Mouse (Mus musculus) neural tube, embryonic 10.5 days (tissue): ENCODE data around the gene Cdkl3.
"Not testable (repeated sequence)": the region's sequence is repeated elsewhere in the genome, so short reads cannot be mapped to it uniquely, and the experiment has no call there.

Source experiments
- DNase-seq: peaks from one replicate; pipeline ENCODE4 v3.0.0-alpha.2; 2017; ENCODE audit warnings: low spot score; ENCODE audit errors: extremely low spot score

The Cdkl3 gene

GRCm38 (mm10) chr11:52076742-52077352 lies 72.8 kb downstream of the Cdkl3 start:
- no peak for DNase-seq

DNA sequence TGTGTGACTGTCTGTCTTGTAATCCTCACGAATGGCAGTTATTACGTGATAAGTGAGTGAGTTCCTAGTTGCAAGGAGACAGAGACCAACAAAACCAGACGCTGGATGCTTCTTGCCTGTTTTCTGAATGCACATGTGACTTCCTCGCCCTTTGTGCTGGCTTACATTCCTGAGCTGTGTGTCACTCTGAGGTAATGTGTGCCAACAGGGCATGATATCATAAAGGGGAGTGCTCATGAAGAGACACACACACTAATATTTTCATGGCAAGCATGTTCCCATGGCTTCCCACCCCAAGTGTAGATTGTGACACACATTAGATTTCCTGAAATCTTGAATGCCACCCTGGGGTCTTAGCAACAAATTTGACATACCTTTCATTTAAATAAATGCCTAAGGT lies 73.9 kb downstream of the Cdkl3 start:
- DNase-seq: no peak

GRCm38 (mm10) chr11:52079978-52080377 lies 76.0 kb downstream of the Cdkl3 start:
- peak; percentile 20 for DNase-seq

DNA sequence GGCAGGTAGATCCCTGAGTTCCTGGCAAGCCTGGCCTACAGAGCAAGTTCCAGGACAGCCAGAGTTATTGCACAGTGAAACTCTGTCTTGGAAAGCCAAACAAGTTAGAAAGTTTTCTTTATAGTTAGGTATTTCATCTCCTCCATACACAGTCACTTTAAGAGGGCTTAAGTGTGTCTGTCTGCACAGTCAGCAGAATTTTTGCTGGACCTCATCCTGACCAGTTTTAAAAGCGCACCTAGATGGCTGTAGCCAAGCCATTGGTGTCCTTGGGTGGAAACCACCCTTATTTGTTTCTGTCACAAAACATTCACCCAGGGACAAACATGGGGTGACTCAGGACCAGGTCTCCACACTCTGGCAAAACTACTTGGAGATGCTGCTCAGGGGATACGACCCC lies 76.6 kb downstream of the Cdkl3 start:
- no peak for DNase-seq

DNA sequence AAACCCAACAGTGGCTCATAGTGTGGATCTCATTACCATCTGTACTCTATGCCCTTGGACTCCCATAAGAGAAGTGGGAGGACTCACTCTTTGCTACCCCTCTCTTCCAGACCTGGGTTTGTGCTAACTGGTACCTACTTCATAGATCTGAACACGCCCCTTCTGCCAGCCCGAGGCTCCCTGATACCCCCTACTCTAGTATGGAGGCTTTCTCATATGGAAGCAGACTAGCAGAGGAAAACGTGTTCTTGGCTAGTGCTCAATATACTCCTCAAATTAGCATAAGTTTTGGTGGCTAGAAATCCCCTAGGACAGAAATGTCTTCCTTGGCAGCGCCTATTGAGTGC lies 81.8 kb downstream of the Cdkl3 start:
- DNase-seq: no peak

- DNase-seq: no peak
Measured at GRCm38 (mm10) chr11:52086204-52086864, 82.3 kb downstream of the Cdkl3 start.

- DNase-seq: no peak
Measured at GRCm38 (mm10) chr11:52089291-52089690, 85.3 kb downstream of the Cdkl3 start.

DNA sequence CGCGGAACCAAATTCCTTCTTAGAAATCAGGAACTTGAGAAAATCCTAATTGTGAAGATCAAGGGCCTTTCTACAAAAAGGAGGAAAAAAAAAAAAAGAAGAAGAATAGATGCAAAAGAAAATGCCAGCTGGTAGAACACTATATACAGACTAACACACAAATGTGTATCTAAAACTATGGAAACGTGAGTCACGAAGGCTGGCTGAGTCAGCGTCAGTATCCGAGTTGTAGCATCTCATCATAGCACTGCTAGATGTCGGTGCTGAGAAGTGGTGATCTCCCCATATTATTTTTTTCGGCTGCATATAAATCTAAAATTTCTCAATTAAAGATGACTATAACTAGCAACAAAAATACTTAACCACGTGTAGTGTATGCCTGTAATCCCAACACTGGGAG lies 87.2 kb downstream of the Cdkl3 start:
- DNase-seq: no peak

GRCm38 (mm10) chr11:52094568-52094967 lies 90.5 kb downstream of the Cdkl3 start:
- DNase-seq: no peak

- no peak for DNase-seq
Measured at GRCm38 (mm10) chr11:52097016-52097415, 93.0 kb downstream of the Cdkl3 start.

GRCm38 (mm10) chr11:52097596-52097995 lies 93.6 kb downstream of the Cdkl3 start:
- no peak for DNase-seq

- peak; percentile 97 for DNase-seq
Measured at GRCm38 (mm10) chr11:52098398-52098946, 94.5 kb downstream of the Cdkl3 start, which contains the start of gene Ppp2ca. Gene Ppp2ca (plus strand): TSS chr11:52098681.

DNA sequence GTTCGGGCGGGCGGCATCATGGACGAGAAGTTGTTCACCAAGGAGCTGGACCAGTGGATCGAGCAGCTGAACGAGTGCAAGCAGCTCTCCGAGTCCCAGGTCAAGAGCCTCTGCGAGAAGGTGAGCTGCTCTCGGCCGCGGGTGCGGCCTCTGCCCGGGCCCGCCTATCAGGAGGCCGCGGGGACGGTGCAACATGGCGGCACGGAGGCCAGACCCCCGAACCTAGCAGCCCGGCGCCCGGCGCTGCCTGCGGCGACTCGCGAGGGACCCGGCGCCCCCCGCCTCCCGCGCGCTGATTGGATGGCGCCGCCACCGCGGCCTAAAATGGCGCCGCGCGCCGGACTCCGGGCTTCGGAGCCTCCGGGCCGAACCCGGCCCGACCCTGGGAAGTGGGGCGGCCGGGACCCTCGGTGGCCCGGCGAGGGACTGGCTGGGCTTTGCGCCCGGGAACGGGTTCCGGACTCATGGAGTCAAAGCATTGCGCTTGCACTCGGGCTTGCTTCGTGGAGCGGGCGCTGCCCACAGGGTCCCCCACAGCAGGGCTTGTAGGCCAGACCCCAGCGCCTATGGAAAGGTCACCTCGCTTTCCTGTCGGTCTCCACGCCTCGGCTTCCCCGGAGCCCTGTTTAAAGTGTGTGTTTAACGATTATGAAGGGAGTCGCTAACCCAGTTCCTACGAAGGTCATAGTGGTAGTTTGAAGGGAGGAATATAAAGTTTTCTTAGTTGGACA lies 95.2 kb downstream of the Cdkl3 start:
- DNase-seq: peak; percentile 85

- DNase-seq: no peak
Measured at GRCm38 (mm10) chr11:52099771-52100219, 95.8 kb downstream of the Cdkl3 start.

GRCm38 (mm10) chr11:52102977-52103376 lies 99.0 kb downstream of the Cdkl3 start:
- DNase-seq: no peak

- DNase-seq: no peak
Measured at GRCm38 (mm10) chr11:52105503-52105902, 101.5 kb downstream of the Cdkl3 start.

GRCm38 (mm10) chr11:52106037-52106436 lies 102.0 kb downstream of the Cdkl3 start:
- DNase-seq: no peak

GRCm38 (mm10) chr11:52106438-52106837 lies 102.4 kb downstream of the Cdkl3 start:
- DNase-seq: no peak

- no peak for DNase-seq
Measured at GRCm38 (mm10) chr11:52108796-52109195, 104.8 kb downstream of the Cdkl3 start.

GRCm38 (mm10) chr11:52109421-52109820 lies 105.4 kb downstream of the Cdkl3 start:
- no peak for DNase-seq

- DNase-seq: no peak
Measured at GRCm38 (mm10) chr11:52115479-52115878, 111.5 kb downstream of the Cdkl3 start.

DNA sequence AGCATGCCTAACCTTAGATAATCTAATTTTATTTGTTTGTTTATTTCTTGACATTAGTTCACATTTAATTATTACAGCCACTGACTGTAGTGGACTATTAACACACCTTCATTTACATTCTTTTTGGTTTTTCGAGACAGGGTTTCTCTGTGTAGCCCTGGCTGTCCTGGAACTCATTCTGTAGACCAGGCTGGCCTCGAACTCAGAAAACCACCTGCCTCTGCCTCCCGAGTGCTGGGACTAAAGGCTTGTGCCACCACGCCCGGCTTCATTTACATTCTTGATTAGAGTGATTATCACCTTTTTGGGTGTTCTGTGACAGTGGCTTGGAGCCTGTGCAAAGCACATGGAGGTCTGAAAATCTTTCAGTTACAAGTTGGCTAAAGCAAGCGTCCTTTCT lies 112.1 kb downstream of the Cdkl3 start:
- DNase-seq: not testable (repeated sequence)
